Mouse (Mus musculus) embryonic facial prominence, embryonic 11.5 days (tissue): ENCODE data around the gene Pde4dip. TPM values are rescaled to one million over a fixed set of nuclear protein-coding genes. Genes with fewer than 3 reads are reported as not detected.

Experiments
- ATAC-seq: fragments of 200-750 bp; cut with Nextera tagmentation; replicated peaks from 2 replicates; pipeline ENCODE4 v1.8.0; 2017; ENCODE audit warnings: low read depth; ENCODE audit not compliant: insufficient number of reproducible peaks, low FRiP score, low TSS enrichment
- DNase-seq: peaks from one replicate; pipeline ENCODE4 v3.0.0-alpha.2; 2015; ENCODE audit warnings: low spot score
- H3K27ac ChIP-seq: fragments of 300-500 bp; sonication (generic); replicated peaks from 2 replicates; pipeline ENCODE4 v1.5.1; 2014; ENCODE audit warnings: mild to moderate bottlenecking, low read depth, low read length, control low read depth
- H3K27me3 ChIP-seq: fragments of 300-500 bp; sonication (generic); 2 replicates; pipeline ENCODE4 v1.6.1; 2014; ENCODE audit warnings: mild to moderate bottlenecking, low read length, moderate library complexity, mixed read lengths; ENCODE audit not compliant: control insufficient read depth, insufficient read depth
- H3K36me3 ChIP-seq: fragments of 300-500 bp; sonication (generic); replicated peaks from 2 replicates; pipeline ENCODE4 v1.6.1; 2014; ENCODE audit warnings: low read depth, mild to moderate bottlenecking, low read length, moderate library complexity, mixed read lengths; ENCODE audit not compliant: control insufficient read depth, insufficient read depth
- H3K4me1 ChIP-seq: fragments of 300-500 bp; sonication (generic); 2 replicates; pipeline ENCODE4 v1.6.1; 2014; ENCODE audit warnings: low read length, mixed read lengths; ENCODE audit not compliant: control insufficient read depth, insufficient read depth
- H3K4me2 ChIP-seq: fragments of 300-500 bp; sonication (generic); 2 replicates; pipeline ENCODE4 v1.6.1; 2014; ENCODE audit warnings: low read depth, mild to moderate bottlenecking, control low read depth, low read length, moderate library complexity
- H3K4me3 ChIP-seq: fragments of 300-500 bp; sonication (generic); 2 replicates; pipeline ENCODE4 v1.5.1; 2014; ENCODE audit warnings: low read depth, low read length, control low read depth
- H3K9ac ChIP-seq: fragments of 300-500 bp; sonication (generic); replicated peaks from 2 replicates; pipeline ENCODE4 v1.6.1; 2014; ENCODE audit warnings: mild to moderate bottlenecking, control low read depth, low read length
- H3K9me3 ChIP-seq: fragments of 300-500 bp; sonication (generic); replicated peaks from 2 replicates; pipeline ENCODE4 v1.6.1; 2016; ENCODE audit warnings: mild to moderate bottlenecking, low read length, inconsistent platforms, mixed read lengths; ENCODE audit not compliant: control insufficient read depth
- WGBS: fragments of 180-500 bp; shearing (Covaris S2); extraction: QIAGEN DNeasy Blood & Tissue Kit; methylation state at CpG from one replicate; pipeline ENCODE4 v1.1.7; 2014; 5-methylcytosine and 5-hydroxymethylcytosine counted together
- polyA plus RNA-seq: library from polyadenylated mRNA; unstranded; fragments of >200 nt; fragmentation: Nextera tagmentation; extraction: Ambion mirVana; gene quantifications from 2 replicates; pipeline ENCODE4 v1.2.1, GENCODE M21; 2014

The Pde4dip gene
- polyA plus RNA-seq, 1 experiment from 2014 or later = 29.2 TPM

DNA sequence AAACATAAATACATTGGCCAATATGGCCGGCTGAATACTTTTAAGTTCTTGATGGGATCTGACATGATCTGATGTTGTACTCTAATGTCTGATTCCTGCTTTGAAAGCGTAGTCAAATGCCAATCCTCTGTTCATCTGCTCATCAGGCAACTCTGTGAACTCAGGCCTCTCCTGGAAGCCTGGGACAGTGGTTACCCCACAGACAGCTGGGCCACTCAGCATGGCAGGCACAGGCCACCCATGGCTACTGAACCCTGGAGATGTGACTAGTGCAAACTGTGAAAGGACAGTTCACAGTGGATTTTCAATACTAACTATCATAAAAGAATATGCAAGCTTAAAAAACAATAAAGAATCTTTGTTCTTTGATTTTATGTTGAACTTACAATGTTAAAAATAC is 85.6 kb downstream of the Pde4dip start:
- H3K4me3 ChIP-seq = no peak overlapping the region
- H3K4me1 ChIP-seq = no peaks in the 10 kb centered on the region
- WGBS = 88% methylated on average over 2 of the region's 2 CpGs
- H3K27me3 ChIP-seq = no peaks in the 10 kb centered on the region
- no peak overlapping the region for H3K27ac ChIP-seq
- H3K9ac ChIP-seq = no peak overlapping the region
- H3K4me2 ChIP-seq = no peak overlapping the region
- H3K36me3 ChIP-seq = no peaks in the 10 kb centered on the region
- DNase-seq = no peak
- H3K9me3 ChIP-seq = no peaks in the 10 kb centered on the region
- ATAC-seq = no peak

DNA sequence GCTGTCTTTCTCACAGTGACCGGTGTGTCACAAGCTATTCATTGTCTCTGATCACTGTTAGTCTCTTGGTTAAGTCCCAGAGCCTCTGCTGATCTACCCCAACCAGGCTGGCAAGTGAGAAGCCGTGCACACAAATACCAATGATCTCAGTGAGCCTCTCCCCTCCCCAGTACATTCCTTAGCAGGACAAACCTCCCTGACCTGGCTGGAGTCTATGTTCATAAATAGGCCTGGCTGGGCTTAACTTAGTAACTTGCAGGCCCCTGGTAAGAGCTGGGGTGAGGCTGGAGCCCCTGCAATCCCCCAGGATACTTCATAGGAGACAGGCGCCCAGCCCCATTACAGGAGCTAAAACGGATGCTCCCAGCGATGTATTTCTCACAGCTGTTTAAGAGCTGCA is 86.2 kb downstream of the Pde4dip start:
- no peak for ATAC-seq
- WGBS = 79% methylated on average over 5 of the region's 5 CpGs
- no peak for DNase-seq

DNA sequence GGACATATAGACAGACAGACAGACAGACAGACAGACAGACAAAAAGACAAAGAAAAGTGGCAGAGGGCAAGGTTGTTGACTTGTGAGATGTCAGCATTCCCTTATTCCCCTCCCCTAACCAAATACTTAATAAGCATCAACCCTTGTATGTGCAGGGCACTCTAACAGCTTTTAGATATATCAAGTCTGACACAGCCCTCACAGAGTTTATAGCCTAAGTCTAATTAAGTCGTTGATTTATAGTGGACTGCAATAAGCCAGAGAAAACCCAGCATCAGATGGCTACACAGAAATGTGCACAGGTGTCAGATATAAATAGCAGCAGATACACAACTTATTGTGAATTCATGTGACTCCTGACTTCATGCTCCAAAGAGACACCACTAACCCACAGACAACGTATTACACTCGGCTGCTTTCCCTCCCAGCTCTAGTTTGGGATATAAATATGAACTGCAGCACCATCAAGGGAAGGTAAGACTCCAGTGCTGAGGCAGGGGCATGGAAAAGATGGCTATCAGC is 87.3 kb downstream of the Pde4dip start:
- Histone ChIP-seq H3K4me3 (no peak overlapping the region), H3K36me3 (no peaks in the 10 kb centered on the region), H3K27ac (no peak overlapping the region), H3K4me2 (no peak overlapping the region), H3K27me3 (no peaks in the 10 kb centered on the region), H3K9ac (no peak overlapping the region), H3K4me1 (no peaks in the 10 kb centered on the region), H3K9me3 (no peaks in the 10 kb centered on the region)
- WGBS = 86% methylated on average over 3 of the region's 3 CpGs
- ATAC-seq (no peak), DNase-seq (no peak)

More for the DNA sequence above, 86.2 kb downstream of the Pde4dip start:
- Histone ChIP-seq H3K27me3 (no peaks in the 10 kb centered on the region), H3K36me3 (no peaks in the 10 kb centered on the region), H3K4me3 (no peak overlapping the region), H3K4me1 (no peaks in the 10 kb centered on the region), H3K27ac (no peak overlapping the region), H3K4me2 (no peak overlapping the region), H3K9me3 (no peaks in the 10 kb centered on the region), H3K9ac (no peak overlapping the region)

GRCm38 (mm10) chr3:97800657-97801056 is 87.8 kb downstream of the Pde4dip start:
- H3K4me3 ChIP-seq = no peak overlapping the region
- no peak for DNase-seq
- 80% methylated on average over 5 of the region's 5 CpGs for WGBS
- no peaks in the 10 kb centered on the region for H3K36me3 ChIP-seq
- no peak overlapping the region for H3K27ac ChIP-seq
- no peak overlapping the region for H3K4me2 ChIP-seq
- no peaks in the 10 kb centered on the region for H3K4me1 ChIP-seq
- ATAC-seq = no peak
- no peaks in the 10 kb centered on the region for H3K27me3 ChIP-seq
- no peaks in the 10 kb centered on the region for H3K9me3 ChIP-seq
- H3K9ac ChIP-seq = no peak overlapping the region

GRCm38 (mm10) chr3:97800004-97800403 is 88.5 kb downstream of the Pde4dip start:
- Histone ChIP-seq H3K4me2 (no peak overlapping the region), H3K9me3 (no peaks in the 10 kb centered on the region), H3K27ac (no peak overlapping the region), H3K36me3 (no peaks in the 10 kb centered on the region), H3K4me3 (no peak overlapping the region), H3K9ac (no peak overlapping the region), H3K27me3 (no peaks in the 10 kb centered on the region), H3K4me1 (no peaks in the 10 kb centered on the region)
- no peak for DNase-seq
- 62% methylated on average over 3 of the region's 3 CpGs for WGBS
- ATAC-seq = no peak

DNA sequence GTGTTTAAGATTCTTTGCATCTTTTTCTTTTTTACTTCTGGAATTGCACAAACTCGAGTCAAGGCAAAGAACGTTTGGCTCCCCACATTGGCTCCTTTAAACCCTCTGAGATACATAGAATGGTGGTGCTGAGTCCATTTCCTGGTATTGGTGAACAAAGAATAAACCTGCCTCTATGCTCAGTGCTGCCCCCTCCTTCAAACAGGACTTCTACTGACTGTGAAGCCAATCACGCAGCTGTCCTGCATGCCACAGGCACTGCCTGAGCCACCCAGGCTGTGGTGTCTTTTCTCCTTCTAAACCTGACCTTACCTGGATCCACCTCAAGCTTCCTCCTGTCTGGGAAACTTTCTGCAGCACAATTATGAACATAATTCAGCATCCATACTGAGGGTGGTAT is 89.2 kb downstream of the Pde4dip start:
- no peaks in the 10 kb centered on the region for H3K27me3 ChIP-seq
- H3K27ac ChIP-seq = no peak overlapping the region
- ATAC-seq = no peak
- no peaks in the 10 kb centered on the region for H3K36me3 ChIP-seq
- H3K9ac ChIP-seq = no peak overlapping the region
- WGBS = 56% methylated on average over 3 of the region's 3 CpGs
- H3K4me2 ChIP-seq = no peak overlapping the region
- no peak for DNase-seq
- no peaks in the 10 kb centered on the region for H3K4me1 ChIP-seq
- H3K9me3 ChIP-seq = no peaks in the 10 kb centered on the region
- H3K4me3 ChIP-seq = no peak overlapping the region

- Histone ChIP-seq H3K4me1 (no peaks in the 10 kb centered on the region), H3K9me3 (no peaks in the 10 kb centered on the region), H3K4me2 (no peak overlapping the region), H3K27ac (no peak overlapping the region), H3K4me3 (no peak overlapping the region), H3K27me3 (no peaks in the 10 kb centered on the region), H3K36me3 (no peaks in the 10 kb centered on the region), H3K9ac (no peak overlapping the region)
- DNase-seq (no peak), ATAC-seq (no peak)
- WGBS = 67% methylated on average over 6 of the region's 6 CpGs
These were observed 91.1 kb downstream of the Pde4dip start for GRCm38 (mm10) chr3:97797371-97797770.

GRCm38 (mm10) chr3:97793995-97794394 is 94.5 kb downstream of the Pde4dip start:
- no peak overlapping the region for H3K4me2 ChIP-seq
- no peak overlapping the region for H3K9ac ChIP-seq
- 79% methylated on average over 8 of the region's 8 CpGs for WGBS
- no peak overlapping the region for H3K4me3 ChIP-seq
- H3K9me3 ChIP-seq = no peaks in the 10 kb centered on the region
- no peaks in the 10 kb centered on the region for H3K4me1 ChIP-seq
- no peak overlapping the region for H3K27ac ChIP-seq
- H3K36me3 ChIP-seq = no peaks in the 10 kb centered on the region
- no peak for ATAC-seq
- no peaks in the 10 kb centered on the region for H3K27me3 ChIP-seq
- no peak for DNase-seq
